Mouse (Mus musculus): ENCODE results near the gene Pex16.

GRCm38 (mm10) chr2:92342418-92342817 lies 32.1 kb upstream of the Pex16 start:
- TF ChIP-seq GATA1 (IDR thresholded peaks at IDR 0.05; ENCODE audit: borderline replicate concordance, low read length) (no peak), FLI1 (IDR thresholded peaks at IDR 0.05; ENCODE audit: low read length) (no peak)

All from megakaryocyte, embryonic 14.5 days (primary cell).